Mouse (Mus musculus) stomach, embryonic 16.5 days (tissue): ENCODE data around the gene Cdan1. TPM values are rescaled to one million over a fixed set of nuclear protein-coding genes. Genes with fewer than 3 reads are reported as not detected.

Experiments
- ATAC-seq: fragments of 200-750 bp; cut with Nextera tagmentation; 2 replicates; pipeline ENCODE4 v1.8.0; 2017; ENCODE audit warnings: moderate number of reproducible peaks, moderate TSS enrichment; ENCODE audit not compliant: insufficient read depth, low FRiP score
- H3K27ac ChIP-seq: fragments of 300-500 bp; sonication (generic); 2 replicates; pipeline ENCODE4 v1.5.1; 2014; ENCODE audit warnings: low read length
- H3K27me3 ChIP-seq: fragments of 300-500 bp; sonication (generic); 2 replicates; pipeline ENCODE4 v1.6.1; 2014; ENCODE audit warnings: low read length, control low read depth, mixed read lengths; ENCODE audit not compliant: control insufficient read depth, insufficient read depth
- H3K36me3 ChIP-seq: fragments of 300-500 bp; sonication (generic); 2 replicates; pipeline ENCODE4 v1.6.1; 2014; ENCODE audit warnings: low read length; ENCODE audit not compliant: control insufficient read depth, insufficient read depth
- H3K4me1 ChIP-seq: fragments of 300-500 bp; sonication (generic); 2 replicates; pipeline ENCODE4 v1.6.1; 2014; ENCODE audit warnings: low read length, control low read depth, mixed read lengths; ENCODE audit not compliant: control insufficient read depth, insufficient read depth
- H3K4me2 ChIP-seq: fragments of 300-500 bp; sonication (generic); 2 replicates; pipeline ENCODE4 v1.6.1; 2014; ENCODE audit warnings: low read depth, low read length, mixed read lengths
- H3K4me3 ChIP-seq: fragments of 300-500 bp; sonication (generic); replicated peaks from 2 replicates; pipeline ENCODE4 v1.5.1; 2014; ENCODE audit warnings: mild to moderate bottlenecking, low read length
- H3K9ac ChIP-seq: fragments of 300-500 bp; sonication (generic); 2 replicates; pipeline ENCODE4 v1.6.1; 2014; ENCODE audit warnings: low read length
- H3K9me3 ChIP-seq: fragments of 300-500 bp; sonication (generic); replicated peaks from 2 replicates; pipeline ENCODE4 v1.6.1; 2016; ENCODE audit warnings: low read length, control low read depth; ENCODE audit not compliant: control insufficient read depth
- WGBS: fragments of 180-500 bp; shearing (Covaris S2); extraction: QIAGEN DNeasy Blood & Tissue Kit; methylation state at CpG from one replicate; pipeline ENCODE4 v1.1.7; 2014; 5-methylcytosine and 5-hydroxymethylcytosine counted together
- polyA plus RNA-seq: library from polyadenylated mRNA; unstranded; fragments of >200 nt; fragmentation: Nextera tagmentation; extraction: Ambion mirVana; gene quantifications from 2 replicates; pipeline ENCODE4 v1.2.1, GENCODE M21; 2015

Gene Cdan1
- polyA plus RNA-seq, 1 experiment from 2014 or later, result 5.2 TPM

DNA sequence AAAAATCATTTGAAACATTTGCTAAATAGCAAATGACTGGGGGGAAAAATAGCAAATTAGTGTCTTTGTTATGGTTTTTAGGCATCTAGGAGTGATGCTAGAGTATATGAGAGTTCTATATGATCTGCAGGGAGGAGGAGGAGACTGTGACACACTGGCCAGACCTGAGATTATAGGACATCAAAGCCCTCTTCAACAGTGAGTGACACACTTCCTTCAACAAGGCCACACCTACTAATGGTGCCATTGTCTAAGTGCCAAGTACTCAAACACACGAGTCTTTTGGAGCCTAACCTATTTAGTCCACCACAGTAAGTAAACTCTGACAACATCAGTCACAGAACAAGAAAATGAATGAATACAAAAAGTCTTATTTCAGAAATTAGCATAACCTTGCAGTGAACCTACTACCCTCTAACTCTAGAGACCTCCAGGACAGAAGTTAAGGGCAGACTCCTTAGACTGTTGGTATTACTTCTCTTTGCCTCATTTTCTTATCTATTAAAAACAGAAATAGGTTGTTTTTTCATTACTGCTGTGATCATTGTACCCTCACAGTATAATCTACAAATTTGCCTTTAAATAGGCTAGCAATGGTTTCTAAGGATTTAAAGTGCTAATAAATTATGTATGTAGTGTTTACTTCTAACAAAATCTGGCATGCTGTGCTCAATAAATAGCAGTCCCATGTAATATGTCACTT is 22.8 kb downstream of the Cdan1 start:
- no peaks in the 10 kb centered on the region for H3K36me3 ChIP-seq
- H3K27ac ChIP-seq, result no peak overlapping the region
- no peaks in the 10 kb centered on the region for H3K9me3 ChIP-seq
- WGBS, result 29% methylated on average over 1 of the region's 1 CpGs
- H3K9ac ChIP-seq, result no peak overlapping the region
- H3K4me1 ChIP-seq, result no peaks in the 10 kb centered on the region
- ATAC-seq, result no peak
- no peaks in the 10 kb centered on the region for H3K27me3 ChIP-seq
- H3K4me3 ChIP-seq, result no peak overlapping the region
- H3K4me2 ChIP-seq, result no peak overlapping the region

DNA sequence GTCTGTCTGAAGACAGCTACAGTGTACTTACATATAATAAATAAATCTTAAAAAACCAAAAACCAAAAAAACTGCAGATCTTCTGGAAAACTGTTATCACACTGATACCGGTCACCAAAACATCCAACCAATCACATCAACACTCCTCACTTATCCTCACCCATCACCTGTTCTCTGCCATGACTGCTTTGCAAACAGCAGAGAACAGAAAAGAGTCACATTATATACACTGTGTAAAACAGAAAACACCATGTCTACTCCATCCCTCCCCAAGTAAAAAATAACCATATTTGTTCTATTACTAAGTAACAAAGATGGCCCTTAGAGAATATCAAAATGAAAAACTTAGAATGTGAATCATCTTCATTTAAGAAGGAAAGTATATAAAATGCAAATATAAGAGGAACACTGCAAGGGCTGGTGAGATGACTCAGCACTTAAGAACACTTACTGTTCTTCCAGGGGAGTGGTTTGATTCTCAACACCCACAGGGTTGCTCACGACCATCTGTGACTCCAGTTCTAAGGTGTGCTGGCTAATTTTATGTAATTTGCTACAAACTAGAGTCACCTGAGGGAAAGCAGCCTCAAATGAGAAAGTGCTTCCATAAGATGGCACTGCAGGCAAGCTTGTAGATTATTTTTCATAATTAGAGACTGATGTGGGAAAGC is 79.5 kb downstream of the Cdan1 start:
- Histone ChIP-seq H3K9ac (no peak overlapping the region), H3K27ac (no peak overlapping the region), H3K4me2 (no peak overlapping the region), H3K4me3 (no peak overlapping the region), H3K4me1 (no peaks in the 10 kb centered on the region), H3K9me3 (no peaks in the 10 kb centered on the region), H3K36me3 (no peaks in the 10 kb centered on the region), H3K27me3 (no peaks in the 10 kb centered on the region)
- ATAC-seq, result no peak
- WGBS, result 85% methylated on average over 2 of the region's 2 CpGs

DNA sequence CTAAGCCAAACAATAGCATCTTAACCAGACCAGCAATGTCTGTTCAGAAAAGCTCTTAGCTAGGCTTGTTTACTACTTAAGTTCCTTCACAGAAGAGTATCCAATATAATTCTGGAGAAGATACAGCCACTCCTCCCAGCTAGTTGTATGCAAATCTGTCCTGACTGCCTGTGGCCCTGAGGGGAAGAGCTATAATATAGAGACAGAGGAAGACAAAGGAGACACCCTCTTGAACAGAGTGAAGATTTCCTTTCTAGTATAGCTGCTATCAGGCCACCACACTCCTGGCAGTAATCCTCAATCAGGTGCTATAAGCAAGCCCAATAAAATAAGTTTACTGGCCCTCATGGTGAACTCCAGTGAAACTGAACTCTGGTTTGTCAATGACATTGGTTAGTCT is 88.0 kb downstream of the Cdan1 start:
- no peak overlapping the region for H3K27ac ChIP-seq
- no peaks in the 10 kb centered on the region for H3K27me3 ChIP-seq
- no peak overlapping the region for H3K4me3 ChIP-seq
- no peaks in the 10 kb centered on the region for H3K4me1 ChIP-seq
- H3K4me2 ChIP-seq, result no peak overlapping the region
- no peak overlapping the region for H3K9ac ChIP-seq
- H3K9me3 ChIP-seq, result no peaks in the 10 kb centered on the region
- ATAC-seq, result no peak
- H3K36me3 ChIP-seq, result no peaks in the 10 kb centered on the region

DNA sequence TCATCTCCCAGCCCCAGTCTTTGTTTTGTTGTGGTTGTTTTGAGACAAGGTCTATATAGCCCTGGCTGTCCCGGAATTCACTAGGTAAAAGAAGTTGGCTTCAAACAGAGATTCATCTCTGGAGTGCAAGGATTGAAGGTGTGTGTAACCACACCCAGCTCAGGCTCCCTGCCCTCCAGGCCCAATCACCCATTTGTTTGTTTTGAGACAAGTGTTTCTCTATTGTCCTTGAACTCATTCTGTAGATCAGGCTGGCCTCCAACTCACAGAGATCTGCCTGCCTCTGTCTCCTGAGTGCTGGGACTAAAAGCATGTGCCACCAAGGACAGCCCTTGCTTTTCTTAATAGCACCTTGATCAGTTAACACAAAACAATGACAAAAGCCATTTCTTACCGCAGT is 101.9 kb downstream of the Cdan1 start:
- Histone ChIP-seq H3K9ac (no peak overlapping the region), H3K4me1 (no peaks in the 10 kb centered on the region), H3K27me3 (no peaks in the 10 kb centered on the region), H3K36me3 (peaks cover 11% of the 10 kb centered on the region), H3K4me3 (no peak overlapping the region), H3K9me3 (no peaks in the 10 kb centered on the region), H3K4me2 (no peak overlapping the region), H3K27ac (no peak overlapping the region)
- ATAC-seq, result no peak
- WGBS, result 88% methylated on average over 2 of the region's 2 CpGs

DNA sequence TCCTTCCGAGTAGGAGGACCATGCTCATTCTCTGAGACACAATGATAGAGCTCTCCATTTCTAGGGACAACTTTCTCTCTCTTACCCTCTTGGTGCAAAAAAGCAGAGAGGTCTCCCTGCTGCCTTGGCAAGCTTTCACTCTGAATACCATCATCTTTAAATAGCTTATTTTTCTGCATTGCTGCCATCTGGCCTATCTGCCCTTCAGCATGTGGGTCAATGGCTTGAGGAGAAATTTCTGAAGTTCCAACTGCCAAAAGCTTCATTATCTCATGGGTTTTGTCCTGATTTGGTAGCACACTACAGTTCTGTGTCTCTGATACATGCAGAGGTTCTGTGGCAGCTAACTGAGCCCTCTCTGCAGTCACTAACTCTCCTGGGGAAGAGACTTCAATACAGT is 104.4 kb downstream of the Cdan1 start:
- H3K4me2 ChIP-seq, result no peak overlapping the region
- no peaks in the 10 kb centered on the region for H3K4me1 ChIP-seq
- 93% methylated on average over 1 of the region's 1 CpGs for WGBS
- H3K9me3 ChIP-seq, result no peaks in the 10 kb centered on the region
- H3K27ac ChIP-seq, result no peak overlapping the region
- no peaks in the 10 kb centered on the region for H3K27me3 ChIP-seq
- no peak overlapping the region for H3K9ac ChIP-seq
- H3K36me3 ChIP-seq, result peaks cover 11% of the 10 kb centered on the region
- H3K4me3 ChIP-seq, result no peak overlapping the region
- ATAC-seq, result no peak

DNA sequence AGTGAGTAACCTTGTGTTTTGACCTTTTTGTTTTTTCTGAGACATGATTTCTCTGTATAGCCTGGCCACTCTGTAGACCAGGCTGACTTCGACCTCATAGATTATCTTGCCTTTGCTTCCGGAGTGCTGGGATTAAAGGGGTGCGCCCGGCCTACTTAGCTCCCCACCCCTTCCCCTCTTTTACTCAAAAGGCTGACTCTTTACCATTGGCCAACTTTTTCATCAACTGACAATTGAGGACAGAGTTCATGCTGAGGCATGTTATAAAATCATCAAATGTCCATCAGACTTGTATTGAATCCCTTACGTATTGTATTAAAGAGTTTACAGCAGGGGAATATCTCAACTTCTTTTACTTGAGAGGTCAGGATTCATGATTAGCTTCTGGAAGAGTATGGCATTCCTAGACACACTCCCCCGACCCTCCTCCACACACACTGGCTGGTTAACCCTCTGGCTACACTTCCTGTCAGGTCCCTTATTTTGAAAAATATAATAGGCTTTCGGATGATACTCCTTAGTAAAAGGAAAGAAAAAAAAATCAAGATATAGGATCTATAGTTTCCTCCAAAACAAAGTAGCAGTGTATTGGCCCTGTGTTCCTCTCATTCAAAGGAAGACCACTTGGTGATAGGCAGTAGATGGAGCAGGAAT is 117.9 kb downstream of the Cdan1 start:
- no peaks in the 10 kb centered on the region for H3K27me3 ChIP-seq

DNA sequence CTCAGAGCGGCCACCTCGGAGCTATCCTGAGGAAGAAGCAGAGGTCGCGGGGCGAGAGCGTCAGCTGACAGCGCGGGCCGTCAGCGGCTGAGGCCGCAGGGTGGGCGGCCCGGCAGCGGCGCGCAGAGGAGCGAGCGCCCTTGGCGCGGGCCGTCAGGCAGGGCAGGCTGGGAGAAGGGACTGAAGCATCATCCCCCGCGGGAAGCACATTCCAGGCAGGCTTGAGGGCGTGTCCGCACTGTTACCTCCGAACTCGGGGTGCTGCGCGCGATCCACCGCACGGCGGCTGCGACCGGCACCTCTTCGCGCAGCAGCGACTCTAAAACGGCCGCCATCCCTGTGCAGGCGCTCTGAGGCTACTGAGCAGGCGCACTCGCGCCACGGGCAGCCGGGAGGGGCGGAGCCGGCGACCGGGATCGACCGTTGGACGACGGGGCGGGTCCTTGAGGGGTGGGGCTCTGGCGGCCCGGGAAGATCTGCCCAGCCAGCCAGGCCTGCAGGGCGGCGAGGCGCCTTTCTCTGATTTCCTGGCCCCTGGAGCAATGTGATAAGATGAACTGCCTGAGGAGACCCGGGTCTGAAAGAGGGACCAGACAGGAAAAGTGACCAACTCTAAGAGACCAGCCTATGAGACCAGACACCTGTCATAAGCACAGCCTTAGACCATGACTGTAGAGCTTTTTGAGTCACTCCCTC is 118.6 kb downstream of the Cdan1 start:
- Histone ChIP-seq H3K4me1 (peaks cover 19% of the 10 kb centered on the region), H3K9ac (peak overlapping the region; percentile 94), H3K36me3 (peaks cover 9% of the 10 kb centered on the region; the same call in 1 of the 2 replicates), H3K9me3 (no peaks in the 10 kb centered on the region), H3K4me3 (peak overlapping the region; percentile 94), H3K27ac (peak overlapping the region; percentile 95), H3K27me3 (no peaks in the 10 kb centered on the region), H3K4me2 (peak overlapping the region; percentile 94)
- under 1% methylated on average over 61 of the region's 61 CpGs for WGBS
- peak; percentile 99 for ATAC-seq

More for the DNA sequence above, 117.9 kb downstream of the Cdan1 start:
- Histone ChIP-seq H3K4me3 (peak overlapping the region; percentile 94), H3K36me3 (0 out of 2 replicates have a peak, but pooled peaks cover 5% of the 10 kb centered on the region), H3K9ac (peak overlapping the region; percentile 94), H3K4me2 (peak overlapping the region; percentile 94), H3K4me1 (peaks cover 19% of the 10 kb centered on the region), H3K27ac (peak overlapping the region; percentile 95), H3K9me3 (no peaks in the 10 kb centered on the region)
- 37% methylated on average over 7 of the region's 7 CpGs for WGBS
- ATAC-seq, result no peak

DNA sequence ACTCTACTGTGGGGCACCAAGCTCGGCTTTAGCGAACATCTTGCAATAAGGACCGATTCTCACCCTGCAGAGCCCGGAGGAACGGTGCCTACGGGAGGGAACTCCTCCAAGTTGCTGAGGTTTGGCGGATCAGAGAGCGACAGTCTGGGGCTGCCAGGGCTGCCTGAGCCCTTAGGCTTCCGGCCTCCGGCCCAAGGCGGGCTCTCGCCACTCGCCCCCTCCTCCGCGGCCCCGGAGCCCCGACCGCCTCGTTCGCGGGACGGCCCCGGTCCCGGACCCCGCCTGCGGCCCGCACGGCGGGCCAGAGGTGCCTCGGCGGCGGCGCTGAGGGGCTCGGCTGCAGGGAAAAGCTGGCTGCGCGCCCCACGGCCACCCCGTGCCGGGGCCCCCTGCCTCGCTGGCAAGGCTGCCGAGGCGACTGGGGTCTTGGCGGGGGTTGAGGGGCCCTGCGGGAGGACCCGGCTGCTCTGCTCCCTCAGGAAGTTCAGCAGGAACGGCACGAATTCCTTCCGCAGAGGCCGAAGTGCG is 119.2 kb downstream of the Cdan1 start:
- Histone ChIP-seq H3K4me1 (peaks cover 19% of the 10 kb centered on the region), H3K36me3 (peaks cover 10% of the 10 kb centered on the region; the same call in 1 of the 2 replicates), H3K27me3 (no peaks in the 10 kb centered on the region), H3K27ac (peak overlapping the region; percentile 95), H3K4me3 (peak overlapping the region; percentile 94), H3K9me3 (no peaks in the 10 kb centered on the region), H3K9ac (peak overlapping the region; percentile 94), H3K4me2 (peak overlapping the region; percentile 94)
- WGBS, result under 1% methylated on average over 50 of the region's 50 CpGs
- peak; percentile 31; the same call in 1 of the 2 replicates for ATAC-seq
